7 mouse cellular contexts compared by ENCODE assay signal in the genomic region with DNA sequence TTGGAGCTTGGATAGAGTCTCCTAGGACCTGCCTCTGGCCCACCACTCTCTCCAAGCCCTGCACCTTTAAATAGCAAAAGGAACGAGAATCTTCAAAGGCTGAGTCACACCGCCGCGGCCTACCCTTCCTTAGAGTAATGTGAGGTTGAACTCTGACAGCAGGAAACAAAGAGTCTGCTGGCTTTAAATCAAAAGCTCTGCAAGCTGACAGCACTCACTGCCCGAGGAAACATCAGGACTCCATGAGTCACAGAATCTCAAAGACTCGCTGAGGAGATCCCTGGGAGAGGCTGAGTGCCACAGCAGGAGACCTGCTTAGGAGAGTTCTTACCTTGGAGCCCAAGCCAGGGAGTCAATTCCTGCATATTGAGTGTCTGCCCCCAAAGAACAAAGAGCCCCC. TPM values are rescaled to one million over a fixed set of nuclear protein-coding genes. Genes with fewer than 3 reads are reported as not detected.
DNase-seq lines count a peak whose midpoint lies in the region; ATAC-seq and TF ChIP-seq lines count a peak whose summit lies in the region.

No protein-coding gene starts in this region.

- H3K27ac ChIP-seq in ES-E14 (ENCODE audit: insufficient read depth, low read depth, low read length, poor library complexity, severe bottlenecking), result peak overlapping the region; percentile 90
- H3K27ac ChIP-seq in heart, embryonic 10.5 days, result peak overlapping the region; percentile 87
- peak overlapping the region; percentile 60; the same call in 1 of the 2 replicates for H3K27ac ChIP-seq in midbrain, embryonic 12.5 days (replicated peaks)

- H3K9ac ChIP-seq in ES-E14 (ENCODE audit: insufficient read depth, low read depth, low read length, poor library complexity, severe bottlenecking), result no peak overlapping the region; the same call in 1 of the 2 replicates
- H3K9ac ChIP-seq in midbrain, embryonic 12.5 days (replicated peaks), result no peak overlapping the region

- H3K27me3 ChIP-seq in heart, embryonic 10.5 days (ENCODE audit: insufficient read depth, poor library complexity, severe bottlenecking), result no peaks in the 10 kb centered on the region
- no peaks in the 10 kb centered on the region for H3K27me3 ChIP-seq in midbrain, embryonic 12.5 days

- no peak overlapping the region for H3K4me3 ChIP-seq in ES-E14 (ENCODE audit: insufficient read depth in 1 of 2, low read depth in 1 of 2, low read length in 2 of 2, poor library complexity in 1 of 2, severe bottlenecking in 1 of 2)
- H3K4me3 ChIP-seq in heart, embryonic 10.5 days, result peak overlapping the region; percentile 12; the same call in 1 of the 2 replicates
- no peak overlapping the region for H3K4me3 ChIP-seq in midbrain, embryonic 12.5 days

- 0 out of 2 replicates have a peak overlapping the region, but pooled peaks have one; percentile 1 for H3K4me2 ChIP-seq in midbrain, embryonic 12.5 days (replicated peaks)

- in situ Hi-C loops in ES-E14 (cut with MboI; ENCODE audit: low sequenced_read_pairs in 2 of 2, unreplicated experiment in 2 of 2), result no loop called here

- no peak for ATAC-seq in midbrain, embryonic 12.5 days (ENCODE audit: low FRiP score, low read depth)
- no peak for ATAC-seq in frontal cortex, adult (ENCODE audit: low TSS enrichment)
- no peak for ATAC-seq in cerebellum, adult (ENCODE audit: insufficient number of reproducible peaks, low FRiP score, low TSS enrichment)

- H3K36me3 ChIP-seq in ES-E14 (ENCODE audit: control insufficient read depth, insufficient read depth, low read length, poor library complexity, severe bottlenecking), result no peaks in the 10 kb centered on the region
- H3K36me3 ChIP-seq in heart, embryonic 10.5 days, result no peaks in the 10 kb centered on the region
- no peaks in the 10 kb centered on the region for H3K36me3 ChIP-seq in midbrain, embryonic 12.5 days

- 8% methylated on average over 6 of the region's 6 CpGs for WGBS in heart, embryonic 10.5 days
- WGBS in midbrain, embryonic 12.5 days, result 4% methylated on average over 6 of the region's 6 CpGs

- H3K4me1 ChIP-seq in ES-E14 (ENCODE audit: control insufficient read depth in 2 of 2, insufficient read depth in 2 of 2, low read length in 2 of 2, poor library complexity in 1 of 2), result peaks cover 27 to 34% of the 10 kb centered on the region in 2 experiments
- peaks cover 62% of the 10 kb centered on the region for H3K4me1 ChIP-seq in heart, embryonic 10.5 days
- H3K4me1 ChIP-seq in midbrain, embryonic 12.5 days, result peaks cover 50% of the 10 kb centered on the region

- H3K9me3 ChIP-seq in ES-E14 (ENCODE audit: control insufficient read depth, insufficient read depth, low read depth, low read length), result no peaks in the 10 kb centered on the region
- no peaks in the 10 kb centered on the region for H3K9me3 ChIP-seq in heart, embryonic 10.5 days
- no peaks in the 10 kb centered on the region for H3K9me3 ChIP-seq in midbrain, embryonic 12.5 days

- DNase-seq in ES-E14 (ENCODE audit: low read depth, low spot score), result peak; percentile 75
- peak; percentile 89 for DNase-seq in adrenal gland, postnatal 14 days
- DNase-seq in heart, embryonic 10.5 days (ENCODE audit: low spot score), result no peak
- peak; percentile 69 for DNase-seq in kidney, postnatal 14 days

TF ChIP-seq in ES-E14, 5 proteins besides CTCF, POLR2A, EP300 and RAD21:
- TF ChIP-seq CHD2 (IDR thresholded peaks at IDR 0.05; ENCODE audit: low read depth, low read length) (peak; percentile 45; the same call in 1 of the 2 replicates), ZNF384 (IDR thresholded peaks at IDR 0.05; ENCODE audit: low read depth, low read length) (no peak)

RNA-seq across cellular contexts. Expression of gene Scd2, which starts 12.7 kb away (rescaled TPM):
- total RNA-seq in ES-E14 (2012; rRNA removed), result 284 and 303 TPM in 2 replicates
- total RNA-seq in adrenal gland, postnatal 14 days (2021), result 337 and 408 TPM in 2 replicates
- 195 and 207 TPM in 2 replicates for polyA plus RNA-seq in heart, embryonic 10.5 days (2016; fragmentation: Nextera tagmentation; extraction: Ambion mirVana)
- polyA plus RNA-seq in midbrain, embryonic 12.5 days (2016; fragmentation: Nextera tagmentation; extraction: Ambion mirVana), result 419 and 424 TPM in 2 replicates

RNA-seq across cellular contexts. Expression of gene Scd4, which starts 52.1 kb away (rescaled TPM):
- total RNA-seq in ES-E14 (2012; rRNA removed), result 0.13 TPM in 1 of 2 replicates, not detected in the other
- 2.2 and 2.9 TPM in 2 replicates for total RNA-seq in adrenal gland, postnatal 14 days (2021)
- 0.06 and 0.16 TPM in 2 replicates for polyA plus RNA-seq in heart, embryonic 10.5 days (2016; fragmentation: Nextera tagmentation; extraction: Ambion mirVana)
- polyA plus RNA-seq in midbrain, embryonic 12.5 days (2016; fragmentation: Nextera tagmentation; extraction: Ambion mirVana), result 0.10 and 0.11 TPM in 2 replicates
